Comparison of ENCODE assay signal across 11 mouse cellular contexts in the genomic region with DNA sequence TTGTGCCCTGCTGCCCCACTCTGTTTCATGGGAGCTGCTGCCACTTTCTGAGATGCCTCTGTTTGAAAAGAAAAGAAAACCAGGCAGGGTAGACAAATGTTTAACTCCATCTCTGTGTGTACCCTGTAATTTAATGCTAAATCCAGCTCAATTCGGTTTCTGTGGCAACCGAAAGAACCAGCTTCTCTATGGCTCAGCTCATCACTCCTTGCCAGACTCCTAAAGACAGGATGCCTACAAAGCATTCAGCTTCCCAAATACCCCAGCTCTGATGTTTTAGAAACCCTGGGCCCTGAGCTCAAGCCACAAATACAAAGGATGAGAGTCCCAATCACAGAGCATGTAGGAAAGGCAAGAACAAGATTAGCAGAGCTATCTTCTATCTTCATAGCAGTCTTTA.
DNase-seq lines count a peak whose midpoint lies in the region; ATAC-seq and TF ChIP-seq lines count a peak whose summit lies in the region.
"Had no signal": no experiment of that assay in that cellular context is flagged by ENCODE, and none has a peak within 500 bp of the region (broad histone marks: within the 10 kb centered on the region; RNA-seq: fewer than 3 reads in every experiment).

No protein-coding gene starts in this region.

- H3K9ac ChIP-seq in intestine, embryonic 14.5 days (ENCODE audit: low read length), result no peak overlapping the region
- H3K9ac ChIP-seq in intestine, embryonic 16.5 days (ENCODE audit: low read depth, low read length), result no peak overlapping the region
- no peak overlapping the region for H3K9ac ChIP-seq in midbrain, embryonic 16.5 days (ENCODE audit: low read depth, low read length)
- H3K9ac ChIP-seq: kidney, embryonic 15.5 days; liver, embryonic 13.5 days had no signal

- WGBS in intestine, embryonic 14.5 days, result 69% methylated on average over 2 of the region's 2 CpGs
- WGBS in intestine, embryonic 16.5 days, result 61% methylated on average over 2 of the region's 2 CpGs
- 36% methylated on average over 2 of the region's 2 CpGs for WGBS in midbrain, embryonic 16.5 days
- 95% methylated on average over 2 of the region's 2 CpGs for WGBS in thymus, adult 2 months

- no peak for ATAC-seq in intestine, embryonic 14.5 days (replicated peaks; ENCODE audit: low FRiP score, low TSS enrichment, low read depth)
- ATAC-seq in intestine, embryonic 16.5 days, result no peak
- ATAC-seq in midbrain, embryonic 16.5 days, result peak; percentile 73

- peak; percentile 50; the same call in 1 of the 2 replicates for TF ChIP-seq POLR2A in cortical plate, adult 2 months (IDR thresholded peaks at IDR 0.05; ENCODE audit: extremely low read depth, insufficient read depth, low read length)
- no peak for TF ChIP-seq POLR2A in thymus, adult 2 months (IDR thresholded peaks at IDR 0.05; ENCODE audit: control insufficient read depth, extremely low read depth, insufficient read depth, low read length, poor library complexity)

- H3K36me3 ChIP-seq in intestine, embryonic 14.5 days (ENCODE audit: control insufficient read depth, insufficient read depth, low read length), result no peaks in the 10 kb centered on the region
- H3K36me3 ChIP-seq in intestine, embryonic 16.5 days (ENCODE audit: control insufficient read depth, insufficient read depth, low read length), result no peaks in the 10 kb centered on the region
- H3K36me3 ChIP-seq in midbrain, embryonic 16.5 days (ENCODE audit: control insufficient read depth, insufficient read depth, low read length), result no peaks in the 10 kb centered on the region
- no peaks in the 10 kb centered on the region for H3K36me3 ChIP-seq in thymus, adult 2 months (ENCODE audit: control insufficient read depth, insufficient read depth, low read length)
- H3K36me3 ChIP-seq: kidney, embryonic 15.5 days; liver, embryonic 13.5 days had no signal

- H3K4me2 ChIP-seq in intestine, embryonic 14.5 days (ENCODE audit: low read length), result no peak overlapping the region
- H3K4me2 ChIP-seq in intestine, embryonic 16.5 days (ENCODE audit: low read depth, low read length), result no peak overlapping the region
- no peak overlapping the region for H3K4me2 ChIP-seq in midbrain, embryonic 16.5 days (ENCODE audit: low read length)
- H3K4me2 ChIP-seq: kidney, embryonic 15.5 days; liver, embryonic 13.5 days had no signal

- H3K27me3 ChIP-seq in intestine, embryonic 14.5 days (replicated peaks; ENCODE audit: control insufficient read depth, insufficient read depth, low read length), result no peaks in the 10 kb centered on the region
- no peaks in the 10 kb centered on the region for H3K27me3 ChIP-seq in intestine, embryonic 16.5 days (replicated peaks; ENCODE audit: control insufficient read depth, insufficient read depth, low read length)
- no peaks in the 10 kb centered on the region for H3K27me3 ChIP-seq in midbrain, embryonic 16.5 days (ENCODE audit: control insufficient read depth, insufficient read depth, low read depth, low read length)
- H3K27me3 ChIP-seq in thymus, adult 2 months (ENCODE audit: control insufficient read depth, insufficient read depth, low read length), result no peaks in the 10 kb centered on the region
- H3K27me3 ChIP-seq: kidney, embryonic 15.5 days; liver, embryonic 13.5 days had no signal

- no peaks in the 10 kb centered on the region for H3K9me3 ChIP-seq in intestine, embryonic 14.5 days (ENCODE audit: control insufficient read depth, low read length)
- no peaks in the 10 kb centered on the region for H3K9me3 ChIP-seq in intestine, embryonic 16.5 days (ENCODE audit: control insufficient read depth, low read length)
- no peaks in the 10 kb centered on the region for H3K9me3 ChIP-seq in midbrain, embryonic 16.5 days (replicated peaks; ENCODE audit: control insufficient read depth, low read length, poor library complexity, severe bottlenecking)
- H3K9me3 ChIP-seq: kidney, embryonic 15.5 days; liver, embryonic 13.5 days had no signal

- no peak overlapping the region for H3K4me3 ChIP-seq in intestine, embryonic 14.5 days (ENCODE audit: low read depth, low read length)
- no peak overlapping the region for H3K4me3 ChIP-seq in intestine, embryonic 16.5 days (ENCODE audit: low read length)
- no peak overlapping the region for H3K4me3 ChIP-seq in cortical plate, adult 2 months (ENCODE audit: insufficient read depth, low read length)
- H3K4me3 ChIP-seq in midbrain, embryonic 16.5 days (ENCODE audit: low read depth, low read length), result no peak overlapping the region
- H3K4me3 ChIP-seq in thymus, adult 2 months (ENCODE audit: control insufficient read depth, insufficient read depth, low read length), result no peak overlapping the region
- H3K4me3 ChIP-seq: kidney, embryonic 15.5 days; liver, embryonic 13.5 days had no signal

- TF ChIP-seq CTCF in cortical plate, adult 2 months (IDR thresholded peaks at IDR 0.05; ENCODE audit: extremely low read depth, insufficient read depth, low read length), result no peak
- no peak for TF ChIP-seq CTCF in thymus, adult 2 months (IDR thresholded peaks at IDR 0.05; ENCODE audit: borderline replicate concordance, control insufficient read depth, extremely low read depth, insufficient read depth, low read length, poor library complexity)

- H3K27ac ChIP-seq in intestine, embryonic 14.5 days (ENCODE audit: low read depth), result no peak overlapping the region
- no peak overlapping the region for H3K27ac ChIP-seq in intestine, embryonic 16.5 days (ENCODE audit: low read length)
- peak overlapping the region; percentile 54 for H3K27ac ChIP-seq in cortical plate, adult 2 months (ENCODE audit: insufficient read depth, low read length)
- peak overlapping the region; percentile 64 for H3K27ac ChIP-seq in midbrain, embryonic 16.5 days (ENCODE audit: low read length)
- H3K27ac ChIP-seq in thymus, adult 2 months (ENCODE audit: control insufficient read depth, insufficient read depth, low read length), result no peak overlapping the region
- H3K27ac ChIP-seq: kidney, embryonic 15.5 days; liver, embryonic 13.5 days had no signal

- DNase-seq in intestine, embryonic 14.5 days (ENCODE audit: low spot score), result peak; percentile 21
- peak; percentile 31 to 65 for DNase-seq in frontal cortex, postnatal 36 days (ENCODE audit: low spot score in 2 of 2)
- DNase-seq in B cell, adult 2 months, result no peak
- no peak for DNase-seq in thymus, adult 2 months
- DNase-seq: cerebellum, adult 11-12 months; liver, embryonic 13.5 days; lung, postnatal 36 days had no signal

- peaks cover 13% of the 10 kb centered on the region for H3K4me1 ChIP-seq in intestine, embryonic 14.5 days (replicated peaks; ENCODE audit: control insufficient read depth, insufficient read depth, low read length)
- H3K4me1 ChIP-seq in intestine, embryonic 16.5 days (ENCODE audit: control insufficient read depth, insufficient read depth, low read length), result peaks cover 12% of the 10 kb centered on the region
- H3K4me1 ChIP-seq in cortical plate, adult 2 months (ENCODE audit: control insufficient read depth, insufficient read depth, low read length), result peaks cover 11% of the 10 kb centered on the region
- H3K4me1 ChIP-seq in midbrain, embryonic 16.5 days (ENCODE audit: control insufficient read depth, insufficient read depth, low read length), result peaks cover 20% of the 10 kb centered on the region
- H3K4me1 ChIP-seq in thymus, adult 2 months (replicated peaks; ENCODE audit: control insufficient read depth, insufficient read depth, low read length), result no peaks in the 10 kb centered on the region
- H3K4me1 ChIP-seq: liver, embryonic 13.5 days had no signal

Comparison
In these comparisons a context has a peak if more than half of its experiments do, and no peak if none do; other contexts are left out.
1. DNase-seq: peak in intestine, embryonic 14.5 days (single experiment) and frontal cortex, postnatal 36 days (2 of 2); none in B cell, adult 2 months (0 of 2) and thymus, adult 2 months (single experiment).
2. H3K27ac ChIP-seq: peak in cortical plate, adult 2 months (single experiment) and midbrain, embryonic 16.5 days (single experiment); none in intestine, embryonic 14.5 days (single experiment), intestine, embryonic 16.5 days (single experiment) and thymus, adult 2 months (single experiment).